Mouse (Mus musculus) C2C12 (cell line): ENCODE data around the gene Fibp. TPM values are rescaled to one million over a fixed set of nuclear protein-coding genes. Genes with fewer than 3 reads are reported as not detected.
A peak's percentile ranks its signal among the peaks of the same experiment; 100 is the strongest.

Source experiments
- H3K27me3 ChIP-seq: one replicate; pipeline ENCODE4 v1.6.1; 2011; ENCODE audit not compliant: control insufficient read depth, insufficient read depth, insufficient read length
- H3K36me3 ChIP-seq: one replicate; pipeline ENCODE4 v1.6.1; 2011; ENCODE audit not compliant: control insufficient read depth, insufficient read depth
- H3K4me3 ChIP-seq: one replicate; pipeline ENCODE4 v1.5.1; 2011; ENCODE audit warnings: mild to moderate bottlenecking, control low read depth; ENCODE audit not compliant: poor library complexity, insufficient read depth, severe bottlenecking
- H3K79me2 ChIP-seq: one replicate; pipeline ENCODE4 v1.6.1; 2011; ENCODE audit not compliant: control insufficient read depth, insufficient read depth
- H3K79me3 ChIP-seq: one replicate; pipeline ENCODE4 v1.6.1; 2011; ENCODE audit warnings: low read depth, control low read depth
- H3ac ChIP-seq: one replicate; pipeline ENCODE3; 2011; ENCODE audit warnings: low read depth; ENCODE audit not compliant: control insufficient read depth, insufficient read length
- CEBPB ChIP-seq: IDR thresholded peaks from one replicate; pipeline ENCODE4 v1.6.1; 2011; ENCODE audit warnings: low read depth, mild to moderate bottlenecking, control low read depth, moderate library complexity
- CTCF ChIP-seq: IDR thresholded peaks from one replicate; pipeline ENCODE4 v1.5.1; 2011; ENCODE audit not compliant: control insufficient read depth, insufficient read depth, insufficient read length
- FOSL1 ChIP-seq: IDR thresholded peaks from one replicate; pipeline ENCODE4 v1.8.0; 2011; ENCODE audit warnings: mild to moderate bottlenecking, low read length; ENCODE audit not compliant: poor library complexity, insufficient read depth, severe bottlenecking
- MAX ChIP-seq: IDR thresholded peaks from one replicate; pipeline ENCODE4 v1.6.1; 2011; ENCODE audit warnings: mild to moderate bottlenecking, control low read depth
- MYOD1 ChIP-seq: IDR thresholded peaks from one replicate; pipeline ENCODE4 v1.6.1; 2011; ENCODE audit warnings: low read depth; ENCODE audit not compliant: control insufficient read depth, insufficient read length
- MYOG ChIP-seq: IDR thresholded peaks from one replicate; pipeline ENCODE4 v1.6.1; 2011; ENCODE audit not compliant: control insufficient read depth, insufficient read length; ENCODE audit errors: extremely low read depth
- USF1 ChIP-seq: IDR thresholded peaks from one replicate; pipeline ENCODE4 v1.6.1; 2011; ENCODE audit warnings: low read depth, mild to moderate bottlenecking, control low read depth, moderate library complexity
- polyA plus RNA-seq: library from polyadenylated mRNA; unstranded; fragments of >200 nt; fragmentation: generic; extraction: Trizol; gene quantifications from one replicate; pipeline ENCODE4 v1.2.1, GENCODE M21; 2012; ENCODE audit warnings: missing spikeins

The Fibp gene
- polyA plus RNA-seq, 1 experiment = 83.7 TPM

DNA sequence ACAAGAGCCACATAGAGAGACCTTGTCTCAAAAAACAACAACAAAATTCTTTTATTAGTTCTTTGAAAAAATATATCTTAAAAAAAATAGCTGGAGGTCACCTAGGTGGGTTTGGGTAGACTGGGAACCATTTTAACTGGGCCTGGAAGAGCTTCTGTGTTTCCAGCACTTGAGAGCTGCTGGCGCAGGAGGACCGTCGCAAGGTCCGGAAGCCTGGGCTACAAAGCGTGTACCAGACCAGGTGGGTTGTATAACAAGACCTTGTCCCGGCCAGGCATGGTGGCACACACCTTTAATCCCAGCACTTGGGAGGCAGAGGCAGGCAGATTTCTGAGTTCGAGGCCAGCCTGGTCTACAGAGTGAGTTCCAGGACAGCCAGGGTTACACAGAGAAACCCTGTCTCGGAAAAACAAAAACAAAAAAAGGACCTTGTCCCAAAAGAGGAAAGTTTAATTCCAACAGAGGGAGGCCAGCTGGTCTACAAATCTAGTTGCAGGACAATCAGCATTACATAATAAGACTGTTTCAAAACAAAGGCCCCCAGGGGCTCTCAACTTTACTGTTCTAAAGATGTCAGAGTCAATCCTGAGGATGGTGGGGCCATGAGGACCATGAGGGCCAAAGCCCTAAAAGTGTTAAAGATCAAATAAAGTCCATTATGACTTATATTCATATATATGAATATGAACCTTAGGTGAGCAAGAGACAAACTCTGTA lies 41.5 kb upstream of the Fibp start:
- Histone ChIP-seq H3K27me3 (no peaks in the 10 kb centered on the region), H3K4me3 (no peak overlapping the region), H3K79me3 (peaks cover 12% of the 10 kb centered on the region), H3K79me2 (peaks cover 23% of the 10 kb centered on the region), H3ac (no peak overlapping the region), H3K36me3 (peaks cover 33% of the 10 kb centered on the region)
- TF ChIP-seq MYOG (no peak), CTCF (no peak), USF1 (no peak), FOSL1 (no peak)

DNA sequence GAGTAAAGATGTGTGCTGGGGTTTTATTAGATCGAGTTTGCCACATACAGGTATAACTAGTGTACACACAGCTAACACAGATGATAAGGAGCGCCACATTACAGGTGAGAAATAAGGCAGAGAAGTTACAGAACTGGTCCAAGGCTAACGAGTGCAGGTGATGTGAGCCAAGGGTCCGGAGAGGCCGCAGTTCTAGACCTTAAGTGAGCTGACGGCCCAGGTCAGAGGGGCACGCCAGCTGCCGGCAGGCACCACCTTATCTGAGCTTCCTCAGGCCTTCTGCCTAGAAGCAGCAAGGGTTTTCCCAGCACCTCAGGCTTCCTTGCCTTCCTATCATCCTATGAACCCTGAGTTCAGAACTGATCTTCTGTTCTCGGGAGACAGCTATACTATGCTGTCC lies 40.8 kb upstream of the Fibp start:
- no peaks in the 10 kb centered on the region for H3K27me3 ChIP-seq
- TF ChIP-seq MYOD1 (no peak), CTCF (no peak), MYOG (no peak), USF1 (no peak), MAX (no peak), FOSL1 (no peak), CEBPB (no peak)
- H3ac ChIP-seq = no peak overlapping the region
- H3K36me3 ChIP-seq = peaks cover 33% of the 10 kb centered on the region
- H3K4me3 ChIP-seq = no peak overlapping the region
- peaks cover 29% of the 10 kb centered on the region for H3K79me2 ChIP-seq
- H3K79me3 ChIP-seq = peaks cover 13% of the 10 kb centered on the region

DNA sequence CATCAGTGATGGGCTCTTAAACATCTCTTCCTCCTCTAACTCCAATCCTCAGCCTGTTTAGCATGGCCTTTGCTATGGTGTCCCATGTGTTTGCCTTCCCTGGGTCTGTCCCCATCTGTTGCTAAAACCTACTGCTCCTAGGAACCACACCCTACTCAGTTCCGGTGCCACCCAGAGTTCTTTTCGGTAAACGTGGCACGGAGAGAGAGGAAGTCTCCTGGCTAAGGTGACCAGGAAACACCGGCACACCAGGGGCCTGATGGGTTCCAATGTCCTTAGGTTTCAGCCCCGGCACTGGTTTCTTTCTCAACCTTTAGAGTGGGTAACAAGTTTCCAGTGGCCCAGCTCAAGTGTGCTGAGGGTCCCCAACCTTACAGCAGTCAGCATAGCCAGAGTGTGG lies 39.8 kb upstream of the Fibp start:
- no peak overlapping the region for H3K4me3 ChIP-seq
- peaks cover 35% of the 10 kb centered on the region for H3K79me2 ChIP-seq
- TF ChIP-seq CTCF (no peak), FOSL1 (no peak), MAX (no peak), MYOG (no peak), CEBPB (no peak), USF1 (no peak), MYOD1 (no peak)
- H3K36me3 ChIP-seq = peaks cover 33% of the 10 kb centered on the region
- peaks cover 16% of the 10 kb centered on the region for H3K79me3 ChIP-seq
- H3K27me3 ChIP-seq = no peaks in the 10 kb centered on the region
- H3ac ChIP-seq = no peak overlapping the region

DNA sequence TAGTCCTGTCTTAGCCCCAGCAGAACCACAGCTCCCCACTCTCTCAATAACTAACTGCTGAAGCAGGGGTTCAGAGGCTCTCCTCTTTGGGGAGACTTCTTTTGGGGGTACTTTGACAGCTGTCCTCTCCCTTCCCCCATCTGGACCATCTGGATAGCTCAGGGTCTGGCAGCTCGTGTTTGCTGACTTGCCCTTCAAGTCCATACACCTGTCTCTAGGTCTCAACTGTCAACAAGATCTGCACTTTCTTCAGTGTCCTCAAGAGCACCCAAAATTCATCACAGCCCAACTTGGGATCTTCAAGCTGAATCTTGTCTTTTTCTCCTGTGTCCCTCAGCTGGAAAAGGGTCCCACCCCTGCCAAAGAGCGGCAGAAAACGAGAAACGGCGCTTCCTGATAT lies 38.6 kb upstream of the Fibp start:
- no peaks in the 10 kb centered on the region for H3K27me3 ChIP-seq
- no peak overlapping the region for H3ac ChIP-seq
- H3K79me2 ChIP-seq = peaks cover 47% of the 10 kb centered on the region
- H3K79me3 ChIP-seq = peaks cover 28% of the 10 kb centered on the region
- H3K4me3 ChIP-seq = no peak overlapping the region
- peaks cover 41% of the 10 kb centered on the region for H3K36me3 ChIP-seq
- TF ChIP-seq MAX (no peak), CTCF (no peak), MYOD1 (peak; percentile 29), CEBPB (no peak), FOSL1 (no peak), USF1 (no peak), MYOG (no peak)

DNA sequence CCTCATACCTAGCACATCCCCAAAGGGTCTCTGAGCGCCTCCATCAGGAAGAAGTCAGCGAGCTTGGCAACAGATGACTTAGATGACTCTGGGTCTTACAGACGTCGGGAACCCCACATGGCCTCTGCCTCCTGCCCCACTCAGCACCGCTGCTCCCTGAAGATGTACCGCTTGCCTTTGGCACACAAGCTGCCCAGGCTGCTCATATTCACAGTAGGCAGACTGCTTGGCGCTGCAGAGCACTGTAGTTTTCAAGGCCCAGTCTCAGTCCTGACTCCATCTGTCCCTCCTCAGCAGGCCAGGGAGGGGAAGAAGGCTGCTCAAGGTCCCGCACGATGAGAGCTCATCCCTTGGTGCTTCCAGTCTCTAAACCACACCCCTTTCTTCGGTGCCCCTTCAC lies 38.1 kb upstream of the Fibp start:
- Histone ChIP-seq H3ac (no peak overlapping the region), H3K27me3 (no peaks in the 10 kb centered on the region), H3K36me3 (peaks cover 45% of the 10 kb centered on the region), H3K79me2 (peaks cover 52% of the 10 kb centered on the region), H3K79me3 (peaks cover 33% of the 10 kb centered on the region), H3K4me3 (no peak overlapping the region)
- TF ChIP-seq MYOD1 (no peak), CTCF (no peak), FOSL1 (no peak), CEBPB (no peak), MYOG (no peak), USF1 (no peak), MAX (no peak)

DNA sequence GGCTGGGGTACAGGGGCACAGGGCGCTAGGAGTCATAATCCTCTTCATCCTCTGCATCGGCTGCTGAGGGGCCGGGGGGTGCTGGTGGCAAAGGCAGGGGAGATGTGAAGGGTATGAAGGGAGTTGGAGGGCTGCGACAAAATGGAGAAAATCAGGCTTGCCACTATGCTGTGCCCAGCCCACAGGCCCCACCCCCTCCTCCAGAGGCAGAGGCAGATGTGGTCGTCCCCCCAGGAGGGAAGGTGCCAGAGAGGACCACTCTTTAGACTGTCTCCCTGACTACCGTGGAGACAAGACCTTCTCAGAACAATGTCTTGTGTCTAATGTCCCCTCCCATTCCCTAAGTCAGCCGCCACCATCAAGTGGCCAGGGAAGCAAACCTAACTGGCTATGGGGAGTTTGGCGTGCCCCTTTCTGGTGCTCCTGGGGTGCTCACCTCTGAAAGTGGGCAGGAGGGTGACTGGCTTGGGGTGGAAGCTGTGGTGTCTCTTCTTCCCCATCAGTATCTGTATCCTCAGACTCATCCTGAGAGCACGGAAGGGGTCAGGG lies 37.4 kb upstream of the Fibp start:
- Histone ChIP-seq H3K27me3 (no peaks in the 10 kb centered on the region), H3ac (no peak overlapping the region), H3K4me3 (no peak overlapping the region), H3K79me3 (peaks cover 36% of the 10 kb centered on the region), H3K79me2 (peaks cover 59% of the 10 kb centered on the region), H3K36me3 (peaks cover 47% of the 10 kb centered on the region)
- TF ChIP-seq USF1 (no peak), CEBPB (no peak), MAX (no peak), MYOD1 (no peak), FOSL1 (no peak), MYOG (no peak), CTCF (no peak)
